Comparison of ENCODE assay signal across 11 mouse cellular contexts in genomic region chr4:137473701-137474388, GRCm38 (mm10). TPM values are rescaled to one million over a fixed set of nuclear protein-coding genes. Genes with fewer than 3 reads are reported as not detected.
DNase-seq lines count a peak whose midpoint lies in the region; ATAC-seq and TF ChIP-seq lines count a peak whose summit lies in the region.
"Had no signal": no experiment of that assay in that cellular context is flagged by ENCODE, and none has a peak within 500 bp of the region (broad histone marks: within the 10 kb centered on the region; RNA-seq: fewer than 3 reads in every experiment).

No protein-coding gene starts in this region.

- H3K27ac ChIP-seq in embryonic facial prominence, embryonic 11.5 days (replicated peaks; ENCODE audit: low read depth, low read length), result no peak overlapping the region
- H3K27ac ChIP-seq in stomach, embryonic 14.5 days (ENCODE audit: low read length), result peak overlapping the region; percentile 58

- ATAC-seq in embryonic facial prominence, embryonic 11.5 days (replicated peaks; ENCODE audit: insufficient number of reproducible peaks, low FRiP score, low TSS enrichment, low read depth), result no peak
- ATAC-seq in stomach, embryonic 14.5 days (ENCODE audit: insufficient number of reproducible peaks, insufficient read depth, low FRiP score, low read depth), result no peak
- no peak for ATAC-seq in megakaryocyte progenitor cell, adult 5-6 weeks (replicated peaks; ENCODE audit: poor library complexity)

- no peak for TF ChIP-seq POLR2A in lung, adult 2 months (IDR thresholded peaks at IDR 0.05; ENCODE audit: borderline replicate concordance, extremely low read depth, low read depth, low read length)

- intact Hi-C loops in heart, postnatal 10 days (cut with DNase I), result no loop called here

- H3K36me3 ChIP-seq in embryonic facial prominence, embryonic 11.5 days (replicated peaks; ENCODE audit: control insufficient read depth, insufficient read depth, low read depth, low read length), result no peaks in the 10 kb centered on the region
- H3K36me3 ChIP-seq in stomach, embryonic 14.5 days (ENCODE audit: control insufficient read depth, insufficient read depth, low read length), result no peaks in the 10 kb centered on the region

- no peak overlapping the region for H3K4me3 ChIP-seq in lung, adult 2 months (replicated peaks; ENCODE audit: extremely low read depth, low read depth, low read length)
- H3K4me3 ChIP-seq in embryonic facial prominence, embryonic 11.5 days (ENCODE audit: low read depth, low read length), result no peak overlapping the region
- no peak overlapping the region for H3K4me3 ChIP-seq in stomach, embryonic 14.5 days (ENCODE audit: low read depth, low read length)

- whole genome bisulfite sequencing in lung, adult 2 months, result 54% methylated on average over 18 of the region's 18 CpGs
- WGBS in embryonic facial prominence, embryonic 11.5 days, result 73% methylated on average over 18 of the region's 18 CpGs
- 47% methylated on average over 18 of the region's 18 CpGs for WGBS in stomach, embryonic 14.5 days

- H3K9me3 ChIP-seq in embryonic facial prominence, embryonic 11.5 days (replicated peaks; ENCODE audit: control insufficient read depth, low read length), result no peaks in the 10 kb centered on the region
- H3K9me3 ChIP-seq in stomach, embryonic 14.5 days (ENCODE audit: control insufficient read depth, low read depth, low read length), result no peaks in the 10 kb centered on the region

- peak overlapping the region; percentile 2; the same call in 1 of the 2 replicates for H3K9ac ChIP-seq in embryonic facial prominence, embryonic 11.5 days (replicated peaks; ENCODE audit: low read length)
- no peak overlapping the region for H3K9ac ChIP-seq in stomach, embryonic 14.5 days (replicated peaks; ENCODE audit: low read depth, low read length)

- no peak for TF ChIP-seq CTCF in lung, adult 2 months (IDR thresholded peaks at IDR 0.05; ENCODE audit: insufficient read depth, low read length)

- H3K27me3 ChIP-seq in embryonic facial prominence, embryonic 11.5 days (ENCODE audit: control insufficient read depth, insufficient read depth, low read length), result no peaks in the 10 kb centered on the region
- no peaks in the 10 kb centered on the region for H3K27me3 ChIP-seq in stomach, embryonic 14.5 days (ENCODE audit: control insufficient read depth, insufficient read depth, low read length)

- H3K4me2 ChIP-seq in embryonic facial prominence, embryonic 11.5 days (ENCODE audit: low read depth, low read length), result no peak overlapping the region
- peak overlapping the region; percentile 22 for H3K4me2 ChIP-seq in stomach, embryonic 14.5 days (replicated peaks; ENCODE audit: low read depth, low read length)

- peak; percentile 59 to 61 for DNase-seq in lung, adult 18-20 months
- DNase-seq in lung, adult 2 months, result no peak
- DNase-seq in embryonic facial prominence, embryonic 11.5 days (ENCODE audit: low spot score), result no peak
- DNase-seq in heart, postnatal 10 days, result peak; percentile 75 to 78
- DNase-seq in frontal cortex, postnatal 36 days (ENCODE audit: low spot score in 2 of 2), result no peak
- DNase-seq in urinary bladder, adult 2 months (ENCODE audit: low spot score), result no peak
- DNase-seq: layer of hippocampus, adult 9-11 months had no signal

- peaks cover 12% of the 10 kb centered on the region for H3K4me1 ChIP-seq in lung, adult 2 months (ENCODE audit: control insufficient read depth, insufficient read depth, low read length)
- H3K4me1 ChIP-seq in embryonic facial prominence, embryonic 11.5 days (ENCODE audit: control insufficient read depth, insufficient read depth, low read length), result peaks cover 11% of the 10 kb centered on the region
- H3K4me1 ChIP-seq in stomach, embryonic 14.5 days (ENCODE audit: control insufficient read depth, insufficient read depth, low read length), result peaks cover 71% of the 10 kb centered on the region

RNA-seq across cellular contexts. Expression of gene Hspg2, which starts 5.3 kb away (rescaled TPM):
- 67.8 and 76.2 TPM in 2 replicates for polyA plus RNA-seq in lung, adult 2 months (2012; rRNA removed)
- polyA plus RNA-seq in embryonic facial prominence, embryonic 11.5 days (2014; fragmentation: Nextera tagmentation; extraction: Ambion mirVana), result 14.4 and 17.6 TPM in 2 replicates
- total RNA-seq in heart, postnatal 10 days (2021), result 100 to 1,000 TPM; 524 to 560 TPM
- polyA plus RNA-seq in stomach, embryonic 14.5 days (2014; fragmentation: Nextera tagmentation; extraction: Ambion mirVana), result 42.6 and 44.1 TPM in 2 replicates
- total RNA-seq in megakaryocyte progenitor cell, adult 5-6 weeks (2015), result 0.37 TPM in 1 of 2 replicates, not detected in the other
- not detected in 2 replicates for total RNA-seq in megakaryocyte progenitor cell, adult 5-6 weeks (2017)
- polyA plus RNA-seq in urinary bladder, adult 2 months (2012; rRNA removed), result 35.5 and 115 TPM in 2 replicates

RNA-seq across cellular contexts. Expression of gene 1700013G24Rik, which starts 20.8 kb away (rescaled TPM):
- 0.15 TPM in 1 of 2 replicates, not detected in the other for polyA plus RNA-seq in lung, adult 2 months (2012; rRNA removed)
- not detected in 2 replicates for polyA plus RNA-seq in embryonic facial prominence, embryonic 11.5 days (2014; fragmentation: Nextera tagmentation; extraction: Ambion mirVana)
- total RNA-seq in heart, postnatal 10 days (2021), result not detected
- polyA plus RNA-seq in stomach, embryonic 14.5 days (2014; fragmentation: Nextera tagmentation; extraction: Ambion mirVana), result not detected in 2 replicates
- not detected in 2 replicates for total RNA-seq in megakaryocyte progenitor cell, adult 5-6 weeks (2015)
- total RNA-seq in megakaryocyte progenitor cell, adult 5-6 weeks (2017), result not detected in 2 replicates
- not detected in 2 replicates for polyA plus RNA-seq in urinary bladder, adult 2 months (2012; rRNA removed)
- total RNA-seq: common myeloid progenitor, adult 5-6 weeks; neutrophil, adult 5-6 weeks had no signal

RNA-seq across cellular contexts. Expression of gene Cela3b, which starts 43.5 kb away (rescaled TPM):
- polyA plus RNA-seq in lung, adult 2 months (2012; rRNA removed), result 0.57 and 12.5 TPM in 2 replicates
- not detected in 2 replicates for polyA plus RNA-seq in embryonic facial prominence, embryonic 11.5 days (2014; fragmentation: Nextera tagmentation; extraction: Ambion mirVana)
- total RNA-seq in heart, postnatal 10 days (2021), result not detected
- polyA plus RNA-seq in stomach, embryonic 14.5 days (2014; fragmentation: Nextera tagmentation; extraction: Ambion mirVana), result 1.0 TPM in 1 of 2 replicates, not detected in the other
- not detected in 2 replicates for total RNA-seq in megakaryocyte progenitor cell, adult 5-6 weeks (2015)
- total RNA-seq in megakaryocyte progenitor cell, adult 5-6 weeks (2017), result not detected in 2 replicates
- 0.34 TPM in 1 of 2 replicates, not detected in the other for polyA plus RNA-seq in urinary bladder, adult 2 months (2012; rRNA removed)
- total RNA-seq: common myeloid progenitor, adult 5-6 weeks; neutrophil, adult 5-6 weeks had no signal

Comparison
In these comparisons a context has a peak if more than half of its experiments do, and no peak if none do; other contexts are left out.
1. DNase-seq: peak in lung, adult 18-20 months (2 of 2) and heart, postnatal 10 days (2 of 2); none in lung, adult 2 months (single experiment), embryonic facial prominence, embryonic 11.5 days (single experiment), frontal cortex, postnatal 36 days (0 of 2) and urinary bladder, adult 2 months (single experiment).